Mouse (Mus musculus): ENCODE results near the gene Casr. TPM values are rescaled to one million over a fixed set of nuclear protein-coding genes. Genes with fewer than 3 reads are reported as not detected.

Gene Casr
- polyA plus RNA-seq, 1 experiment from 2014 or later = not detected

DNA sequence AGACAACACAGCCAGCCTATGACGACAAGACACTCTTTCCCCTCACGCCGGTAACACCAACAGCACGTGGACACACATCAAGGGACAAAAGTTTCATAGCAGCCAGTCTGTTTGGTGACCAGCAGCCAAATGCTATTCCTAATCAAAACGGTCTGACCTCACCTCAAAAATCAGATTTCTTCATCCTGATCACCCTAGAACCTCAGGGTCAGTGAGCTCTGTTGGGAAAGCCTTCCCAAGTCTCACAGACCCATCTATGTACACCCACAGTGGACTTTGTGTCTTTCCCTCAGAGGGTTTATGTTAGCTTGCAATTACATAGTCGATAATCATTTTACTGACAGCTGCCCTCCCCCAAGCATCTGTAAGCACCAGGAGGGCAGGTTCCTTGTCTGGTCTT lies 2.4 kb downstream of the Casr start:
- DNase-seq (ENCODE audit: low spot score) (no peak), ATAC-seq (no peak)
- H3K27ac ChIP-seq (ENCODE audit: low read depth, low read length) = no peak overlapping the region
- no peak overlapping the region for H3K4me3 ChIP-seq (ENCODE audit: low read depth, low read length)
- H3K4me2 ChIP-seq (ENCODE audit: low read length) = no peak overlapping the region
- 0 out of 2 replicates have a peak, but pooled peaks cover 5% of the 10 kb centered on the region for H3K4me1 ChIP-seq (ENCODE audit: control insufficient read depth, insufficient read depth, low read length)
- H3K36me3 ChIP-seq (ENCODE audit: control insufficient read depth, insufficient read depth, low read length) = no peaks in the 10 kb centered on the region
- H3K9ac ChIP-seq (ENCODE audit: low read length) = no peak overlapping the region
- 93% methylated on average over 6 of the region's 6 CpGs for WGBS
- H3K9me3 ChIP-seq (replicated peaks; ENCODE audit: control insufficient read depth, low read length) = no peaks in the 10 kb centered on the region
- no peaks in the 10 kb centered on the region for H3K27me3 ChIP-seq (replicated peaks; ENCODE audit: control insufficient read depth, insufficient read depth, low read length)

DNA sequence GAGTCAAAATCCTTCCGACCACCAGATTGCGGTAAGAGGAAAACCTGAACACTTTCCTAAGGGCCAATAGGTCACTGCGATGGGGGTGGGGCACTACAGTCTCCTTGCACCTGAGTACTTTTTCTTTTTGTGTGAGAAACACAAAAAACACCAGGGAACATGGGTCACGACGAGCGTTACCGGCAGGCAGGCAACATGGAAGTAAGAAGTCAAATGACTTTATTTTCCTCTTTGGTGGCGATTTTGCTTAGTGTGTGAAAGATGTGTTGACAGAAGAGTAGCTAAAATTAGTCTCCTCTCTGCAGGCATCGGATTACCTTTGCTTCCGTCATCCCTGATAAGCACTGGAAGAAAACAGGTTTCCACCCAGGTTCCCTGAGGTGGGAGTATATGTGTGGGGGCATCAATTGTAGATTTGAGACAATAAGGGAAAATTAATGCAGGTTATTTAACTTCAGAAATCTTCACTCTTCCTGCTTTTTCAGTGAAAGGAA lies 6.2 kb downstream of the Casr start:
- no peak overlapping the region for H3K9ac ChIP-seq (ENCODE audit: low read length)
- 85% methylated on average over 10 of the region's 10 CpGs for WGBS
- H3K4me2 ChIP-seq (ENCODE audit: low read length) = no peak overlapping the region
- DNase-seq (ENCODE audit: low spot score) (no peak), ATAC-seq (no peak)
- no peaks in the 10 kb centered on the region for H3K4me1 ChIP-seq (ENCODE audit: control insufficient read depth, insufficient read depth, low read length)
- H3K4me3 ChIP-seq (ENCODE audit: low read depth, low read length) = no peak overlapping the region
- no peaks in the 10 kb centered on the region for H3K36me3 ChIP-seq (ENCODE audit: control insufficient read depth, insufficient read depth, low read length)
- H3K27me3 ChIP-seq (replicated peaks; ENCODE audit: control insufficient read depth, insufficient read depth, low read length) = no peaks in the 10 kb centered on the region
- H3K27ac ChIP-seq (ENCODE audit: low read depth, low read length) = no peak overlapping the region
- H3K9me3 ChIP-seq (replicated peaks; ENCODE audit: control insufficient read depth, low read length) = no peaks in the 10 kb centered on the region

DNA sequence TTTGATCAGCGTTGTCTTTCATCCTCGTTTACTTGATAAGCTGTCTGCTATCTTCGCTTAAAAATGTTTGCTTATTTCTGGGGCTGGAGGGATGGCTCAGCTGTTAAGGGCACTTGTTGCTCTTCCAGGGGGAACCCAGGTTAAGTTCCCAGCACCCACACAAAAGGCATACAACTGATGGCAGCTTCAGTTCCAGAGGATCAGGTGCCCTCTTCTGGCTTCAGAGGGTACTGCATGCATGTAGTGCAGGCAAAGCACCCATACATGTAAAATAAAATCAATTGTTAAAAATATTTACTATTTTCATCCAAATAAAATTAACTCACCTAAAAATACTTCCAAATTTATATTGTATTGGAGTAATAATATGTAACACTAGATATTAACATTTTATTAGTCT lies 8.3 kb downstream of the Casr start:
- no peak for DNase-seq (ENCODE audit: low spot score)
- H3K36me3 ChIP-seq (ENCODE audit: control insufficient read depth, insufficient read depth, low read length) = no peaks in the 10 kb centered on the region
- no peak overlapping the region for H3K4me3 ChIP-seq (ENCODE audit: low read depth, low read length)
- ATAC-seq = no peak
- H3K27ac ChIP-seq (ENCODE audit: low read depth, low read length) = no peak overlapping the region
- H3K9me3 ChIP-seq (replicated peaks; ENCODE audit: control insufficient read depth, low read length) = no peaks in the 10 kb centered on the region
- no peaks in the 10 kb centered on the region for H3K27me3 ChIP-seq (replicated peaks; ENCODE audit: control insufficient read depth, insufficient read depth, low read length)
- no peak overlapping the region for H3K4me2 ChIP-seq (ENCODE audit: low read length)
- H3K9ac ChIP-seq (ENCODE audit: low read length) = no peak overlapping the region
- H3K4me1 ChIP-seq (ENCODE audit: control insufficient read depth, insufficient read depth, low read length) = no peaks in the 10 kb centered on the region
- WGBS = 94% methylated on average over 3 of the region's 3 CpGs

DNA sequence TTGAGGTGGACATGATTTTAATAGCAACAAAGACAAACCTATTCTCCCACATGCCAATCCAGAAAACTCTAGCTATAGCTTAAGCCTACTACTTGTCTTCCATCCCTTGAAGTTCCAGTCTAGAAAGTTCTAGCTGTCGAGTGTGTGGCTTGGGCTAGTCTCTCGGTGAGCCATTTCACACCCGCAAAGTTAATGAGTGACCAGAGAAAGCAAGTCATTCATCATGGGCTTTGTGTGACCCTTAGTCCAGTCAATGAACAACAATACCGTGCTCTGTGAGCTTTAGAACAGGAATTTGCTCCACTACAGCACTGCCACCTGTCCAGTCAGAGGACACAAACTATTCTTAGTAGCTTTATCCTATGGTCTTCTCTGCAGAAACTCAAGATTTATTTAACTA lies 16.6 kb downstream of the Casr start:
- no peak overlapping the region for H3K4me2 ChIP-seq (ENCODE audit: low read length)
- H3K27me3 ChIP-seq (replicated peaks; ENCODE audit: control insufficient read depth, insufficient read depth, low read length) = no peaks in the 10 kb centered on the region
- 70% methylated on average over 4 of the region's 4 CpGs for WGBS

DNA sequence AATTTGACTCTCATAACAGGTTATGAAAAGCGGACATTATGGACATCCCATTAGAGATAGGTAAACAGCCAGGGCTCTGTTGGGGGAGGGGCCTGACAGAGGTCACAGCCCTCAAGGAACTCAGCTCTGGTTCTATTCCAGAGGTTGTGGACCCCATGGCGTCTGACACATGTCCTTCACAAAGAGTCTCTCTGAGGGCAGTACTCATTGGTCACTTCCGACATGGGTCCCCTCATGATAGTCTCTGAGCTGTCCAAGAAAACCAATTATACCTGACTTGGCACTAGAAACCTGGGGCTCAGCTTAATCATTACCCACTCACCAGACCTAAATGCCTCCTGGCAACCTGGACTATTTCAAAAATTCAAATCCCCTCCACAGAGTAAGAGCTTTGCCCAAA lies 18.9 kb downstream of the Casr start:
- DNase-seq (ENCODE audit: low spot score) = no peak
- Histone ChIP-seq H3K4me1 (ENCODE audit: control insufficient read depth, insufficient read depth, low read length) (no peaks in the 10 kb centered on the region), H3K9me3 (replicated peaks; ENCODE audit: control insufficient read depth, low read length) (no peaks in the 10 kb centered on the region), H3K4me2 (ENCODE audit: low read length) (no peak overlapping the region), H3K27me3 (replicated peaks; ENCODE audit: control insufficient read depth, insufficient read depth, low read length) (no peaks in the 10 kb centered on the region), H3K4me3 (ENCODE audit: low read depth, low read length) (no peak overlapping the region), H3K27ac (ENCODE audit: low read depth, low read length) (no peak overlapping the region), H3K9ac (ENCODE audit: low read length) (no peak overlapping the region), H3K36me3 (ENCODE audit: control insufficient read depth, insufficient read depth, low read length) (no peaks in the 10 kb centered on the region)
- 90% methylated on average over 3 of the region's 3 CpGs for WGBS
- no peak for ATAC-seq

More for the DNA sequence above, 16.6 kb downstream of the Casr start:
- Histone ChIP-seq H3K4me3 (ENCODE audit: low read depth, low read length) (no peak overlapping the region), H3K27ac (ENCODE audit: low read depth, low read length) (no peak overlapping the region), H3K9ac (ENCODE audit: low read length) (no peak overlapping the region), H3K36me3 (ENCODE audit: control insufficient read depth, insufficient read depth, low read length) (no peaks in the 10 kb centered on the region), H3K9me3 (replicated peaks; ENCODE audit: control insufficient read depth, low read length) (no peaks in the 10 kb centered on the region), H3K4me1 (ENCODE audit: control insufficient read depth, insufficient read depth, low read length) (no peaks in the 10 kb centered on the region)
- no peak for ATAC-seq
- no peak for DNase-seq (ENCODE audit: low spot score)

DNA sequence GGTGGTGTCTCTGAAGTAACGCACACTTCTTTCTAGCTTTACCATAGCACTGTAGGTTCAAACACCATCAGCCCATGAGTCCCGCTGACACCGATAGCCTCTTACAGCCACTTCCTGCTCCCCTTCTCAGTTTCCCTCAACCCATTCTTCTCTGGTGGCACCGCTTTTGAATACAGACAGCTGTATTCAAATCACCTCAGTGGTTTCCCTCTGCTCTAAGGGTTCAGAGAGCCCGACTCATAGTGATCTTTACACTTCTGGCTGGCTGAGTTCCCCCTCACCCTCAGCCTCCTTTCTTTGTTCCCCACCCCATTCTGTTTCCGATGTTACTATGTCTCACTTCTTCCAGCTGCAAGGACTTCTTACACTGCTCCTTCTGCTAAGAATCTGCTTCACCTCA lies 21.1 kb downstream of the Casr start:
- WGBS = 60% methylated on average over 6 of the region's 6 CpGs
- H3K36me3 ChIP-seq (ENCODE audit: control insufficient read depth, insufficient read depth, low read length) = no peaks in the 10 kb centered on the region

DNA sequence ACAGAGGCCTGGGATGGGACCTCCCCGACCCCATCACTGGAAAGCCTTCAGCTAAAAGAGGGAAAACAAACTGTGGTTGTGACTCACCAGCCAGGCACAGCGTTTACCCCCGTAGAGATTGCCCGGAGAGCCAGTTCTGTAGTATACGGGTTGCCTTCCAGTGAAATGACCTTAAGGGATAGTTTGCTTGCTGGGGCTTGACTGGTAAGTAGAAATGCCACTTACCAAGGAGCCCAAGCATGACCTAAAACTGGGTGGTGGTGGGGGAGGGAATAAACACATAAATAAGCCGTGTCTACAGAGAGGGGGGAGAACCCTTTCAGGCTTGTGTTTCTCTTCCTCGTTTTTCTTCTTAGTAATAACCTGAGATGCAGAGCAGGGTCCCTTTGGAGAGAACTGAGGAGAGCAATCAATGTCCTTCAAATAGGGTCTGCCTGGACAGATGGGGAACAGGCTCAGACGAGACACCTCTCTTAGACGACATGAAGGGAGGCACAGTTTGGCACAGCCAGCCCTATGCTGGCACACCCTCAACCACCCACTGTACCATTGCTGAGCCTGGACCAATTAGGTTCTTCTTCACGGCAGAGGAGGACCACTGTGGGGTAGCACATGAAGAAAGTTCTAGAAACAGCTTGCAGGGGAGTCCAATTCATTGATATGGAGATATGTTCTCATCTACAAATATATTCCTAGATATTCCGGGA lies 28.8 kb downstream of the Casr start:
- no peak for DNase-seq (ENCODE audit: low spot score)
- 78% methylated on average over 11 of the region's 11 CpGs for WGBS
- no peaks in the 10 kb centered on the region for H3K27me3 ChIP-seq (replicated peaks; ENCODE audit: control insufficient read depth, insufficient read depth, low read length)

More for the DNA sequence above, 21.1 kb downstream of the Casr start:
- H3K4me1 ChIP-seq (ENCODE audit: control insufficient read depth, insufficient read depth, low read length) = no peaks in the 10 kb centered on the region
- H3K9me3 ChIP-seq (replicated peaks; ENCODE audit: control insufficient read depth, low read length) = no peaks in the 10 kb centered on the region
- no peak overlapping the region for H3K9ac ChIP-seq (ENCODE audit: low read length)
- no peak for ATAC-seq
- H3K27me3 ChIP-seq (replicated peaks; ENCODE audit: control insufficient read depth, insufficient read depth, low read length) = no peaks in the 10 kb centered on the region
- DNase-seq (ENCODE audit: low spot score) = no peak
- no peak overlapping the region for H3K4me3 ChIP-seq (ENCODE audit: low read depth, low read length)
- H3K27ac ChIP-seq (ENCODE audit: low read depth, low read length) = no peak overlapping the region
- no peak overlapping the region for H3K4me2 ChIP-seq (ENCODE audit: low read length)

DNA sequence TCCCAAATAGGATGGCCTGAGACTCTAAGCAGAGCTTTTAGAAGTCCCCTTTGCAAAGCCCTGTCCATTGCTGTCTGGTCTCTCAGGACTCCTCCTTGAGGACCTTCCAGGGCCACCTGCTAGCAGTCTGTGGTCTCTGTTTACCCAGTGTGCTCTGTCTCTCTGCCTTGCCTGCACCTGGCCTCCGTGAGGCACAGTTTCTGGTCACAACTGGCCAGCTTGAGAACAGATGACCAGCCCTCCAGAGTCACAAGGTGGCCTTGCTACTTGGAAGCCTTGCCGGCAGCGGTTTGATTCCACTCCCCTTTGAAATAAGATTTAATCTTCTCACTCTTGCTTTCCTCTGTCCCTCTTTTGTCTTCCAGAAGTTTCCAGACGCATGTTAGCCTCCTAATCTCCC lies 29.9 kb downstream of the Casr start:
- ATAC-seq (no peak), DNase-seq (ENCODE audit: low spot score) (no peak)
- 45% methylated on average over 4 of the region's 4 CpGs for WGBS

More for the DNA sequence above, 28.8 kb downstream of the Casr start:
- no peak overlapping the region for H3K27ac ChIP-seq (ENCODE audit: low read depth, low read length)
- H3K9me3 ChIP-seq (replicated peaks; ENCODE audit: control insufficient read depth, low read length) = no peaks in the 10 kb centered on the region
- H3K4me1 ChIP-seq (ENCODE audit: control insufficient read depth, insufficient read depth, low read length) = no peaks in the 10 kb centered on the region
- no peaks in the 10 kb centered on the region for H3K36me3 ChIP-seq (ENCODE audit: control insufficient read depth, insufficient read depth, low read length)
- no peak overlapping the region for H3K4me3 ChIP-seq (ENCODE audit: low read depth, low read length)
- ATAC-seq = no peak
- H3K9ac ChIP-seq (ENCODE audit: low read length) = no peak overlapping the region
- no peak overlapping the region for H3K4me2 ChIP-seq (ENCODE audit: low read length)

DNA sequence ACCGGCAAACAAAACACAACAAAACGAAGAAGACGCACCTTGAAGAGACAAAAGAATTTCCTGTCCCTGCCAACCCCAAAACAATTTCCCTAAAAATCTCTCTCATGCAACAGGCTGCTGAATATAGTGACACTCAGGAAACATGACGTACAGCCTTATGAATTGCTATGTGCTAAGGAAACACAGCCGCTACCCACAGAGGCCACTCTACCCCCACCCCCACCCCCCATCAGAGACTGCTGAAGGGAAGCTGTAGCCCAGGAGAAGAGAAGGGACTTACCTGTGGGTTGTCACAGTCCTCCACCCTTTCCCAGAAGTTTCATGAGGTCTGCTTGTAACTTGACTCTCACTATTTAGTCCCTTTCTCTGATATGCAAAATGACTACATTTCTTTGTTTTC lies 30.3 kb downstream of the Casr start:
- no peak for DNase-seq (ENCODE audit: low spot score)
- no peak overlapping the region for H3K27ac ChIP-seq (ENCODE audit: low read depth, low read length)
- H3K27me3 ChIP-seq (replicated peaks; ENCODE audit: control insufficient read depth, insufficient read depth, low read length) = no peaks in the 10 kb centered on the region
- no peak for ATAC-seq
- H3K9ac ChIP-seq (ENCODE audit: low read length) = no peak overlapping the region
- no peak overlapping the region for H3K4me3 ChIP-seq (ENCODE audit: low read depth, low read length)
- no peak overlapping the region for H3K4me2 ChIP-seq (ENCODE audit: low read length)
- H3K9me3 ChIP-seq (replicated peaks; ENCODE audit: control insufficient read depth, low read length) = no peaks in the 10 kb centered on the region
- no peaks in the 10 kb centered on the region for H3K36me3 ChIP-seq (ENCODE audit: control insufficient read depth, insufficient read depth, low read length)
- no peaks in the 10 kb centered on the region for H3K4me1 ChIP-seq (ENCODE audit: control insufficient read depth, insufficient read depth, low read length)
- 85% methylated on average over 5 of the region's 5 CpGs for WGBS

More for the DNA sequence above, 29.9 kb downstream of the Casr start:
- no peak overlapping the region for H3K27ac ChIP-seq (ENCODE audit: low read depth, low read length)
- H3K4me1 ChIP-seq (ENCODE audit: control insufficient read depth, insufficient read depth, low read length) = no peaks in the 10 kb centered on the region
- no peaks in the 10 kb centered on the region for H3K27me3 ChIP-seq (replicated peaks; ENCODE audit: control insufficient read depth, insufficient read depth, low read length)
- no peak overlapping the region for H3K4me2 ChIP-seq (ENCODE audit: low read length)
- H3K4me3 ChIP-seq (ENCODE audit: low read depth, low read length) = no peak overlapping the region
- no peaks in the 10 kb centered on the region for H3K9me3 ChIP-seq (replicated peaks; ENCODE audit: control insufficient read depth, low read length)
- no peak overlapping the region for H3K9ac ChIP-seq (ENCODE audit: low read length)
- no peaks in the 10 kb centered on the region for H3K36me3 ChIP-seq (ENCODE audit: control insufficient read depth, insufficient read depth, low read length)
